Mouse (Mus musculus): ENCODE measurements around the gene Podn.

Gene Podn

DNA sequence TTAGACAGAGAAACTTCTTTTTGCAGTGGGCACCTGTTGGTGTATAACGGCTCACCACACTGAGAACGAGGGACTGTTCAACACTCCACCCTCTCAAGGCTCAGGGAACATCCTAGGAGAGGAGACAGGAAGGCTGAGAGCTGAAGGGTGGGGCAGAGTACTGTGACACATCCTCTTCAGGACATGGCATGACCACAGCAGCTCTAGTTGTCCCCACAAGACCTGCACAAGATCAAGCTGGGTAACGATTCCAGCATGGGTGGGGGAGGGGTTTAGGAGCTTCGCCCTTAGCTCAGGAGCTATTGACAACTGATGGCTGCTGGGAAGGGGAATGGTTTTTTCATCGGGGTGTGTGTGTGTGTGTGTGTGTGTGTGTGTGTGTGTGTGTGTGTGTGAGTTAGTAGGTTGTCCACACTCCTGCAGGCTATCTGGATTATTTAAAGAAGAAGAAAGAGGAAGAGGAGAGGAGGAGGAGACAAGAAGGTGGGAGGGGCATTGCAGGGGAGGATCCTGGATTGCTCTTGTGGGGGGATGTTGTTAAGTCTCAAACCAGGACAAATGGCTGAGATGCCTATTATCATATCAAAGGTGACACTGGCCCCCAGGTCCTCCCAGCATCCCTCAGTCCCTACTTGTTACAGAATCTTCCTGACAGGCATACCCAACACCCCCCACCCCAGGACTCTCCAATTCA is 129.7 kb downstream of the Podn start:
- DNase-seq (ENCODE audit: low read depth, low spot score), result peak; percentile 14

Measured in R1 (cell line).